In genomic region chr11:109622518-109623037, GRCm38 (mm10) we compare ENCODE assay signal across 8 mouse cellular contexts. TPM values are rescaled to one million over a fixed set of nuclear protein-coding genes. Genes with fewer than 3 reads are reported as not detected.
DNase-seq lines count a peak whose midpoint lies in the region; TF ChIP-seq lines count a peak whose summit lies in the region.

No protein-coding gene starts in this region.

- no peaks in the 10 kb centered on the region for H3K36me3 ChIP-seq in spleen, adult 2 months (ENCODE audit: control insufficient read depth, insufficient read depth, low read length)

- TF ChIP-seq CTCF in spleen, adult 2 months (IDR thresholded peaks at IDR 0.05; ENCODE audit: extremely low read depth, insufficient read depth, insufficient read length, insufficient replicate concordance): no peak

- DNase-seq in spleen, adult 2 months (ENCODE audit: low read depth in 1 of 2, low spot score in 2 of 2): no peak
- DNase-seq in spleen, postnatal 4 days (ENCODE audit: low spot score in 2 of 2): no peak
- DNase-seq in heart, adult 9 months (ENCODE audit: low spot score in 2 of 2): peak; percentile 51 to 66
- peak; percentile 26 to 28 for DNase-seq in kidney, adult 8-10 months
- DNase-seq in lung, postnatal 10 days: peak; percentile 32
- no peak for DNase-seq in cerebellum, adult 11 months
- DNase-seq in thymus, postnatal 25 days: no peak
- no peak for DNase-seq in Muller cell, postnatal 12 days (ENCODE audit: inconsistent ontology term)

- H3K4me3 ChIP-seq in spleen, adult 2 months (ENCODE audit: extremely low read depth, insufficient read depth, insufficient read length): no peak overlapping the region

- no peaks in the 10 kb centered on the region for H3K4me1 ChIP-seq in spleen, adult 2 months (ENCODE audit: control insufficient read depth, insufficient read depth, insufficient read length)

- WGBS in spleen, adult 2 months: 39% methylated on average over 15 of the region's 15 CpGs

- peak overlapping the region; percentile 26; the same call in 1 of the 2 replicates for H3K27ac ChIP-seq in spleen, adult 2 months (ENCODE audit: insufficient read depth, low read length)

- TF ChIP-seq POLR2A in spleen, adult 2 months (IDR thresholded peaks at IDR 0.05; ENCODE audit: low read depth, low read length): no peak

- no peaks in the 10 kb centered on the region for H3K27me3 ChIP-seq in spleen, adult 2 months (ENCODE audit: control insufficient read depth, insufficient read depth, low read length)

RNA-seq across cellular contexts. Expression of gene Wipi1, which starts 10.8 kb away (rescaled TPM):
- 5.1 and 6.0 TPM in 2 replicates for polyA plus RNA-seq in spleen, adult 2 months (2012; rRNA removed)

RNA-seq across cellular contexts. Expression of gene Prkar1a, which starts 26.6 kb away (rescaled TPM):
- 60.3 and 66.8 TPM in 2 replicates for polyA plus RNA-seq in spleen, adult 2 months (2012; rRNA removed)

Comparison
In these comparisons a context has a peak if more than half of its experiments do, and no peak if none do; other contexts are left out.
1. DNase-seq: peak in heart, adult 9 months (2 of 2), kidney, adult 8-10 months (2 of 2) and lung, postnatal 10 days (single experiment); none in spleen, adult 2 months (0 of 2), spleen, postnatal 4 days (0 of 2), cerebellum, adult 11 months (single experiment), thymus, postnatal 25 days (single experiment) and Muller cell, postnatal 12 days (single experiment).